Mouse (Mus musculus) v-Abl transformed pro-B cells (cell line): ENCODE measurements around the gene Gngt1.

Experiments
- in situ Hi-C, 2 experiments: fragments of 400-800 bp; cut with MboI; formaldehyde crosslinking; loops; one replicate each; pipeline ENCODE4 v1.15.1; 2025; ENCODE audit not compliant: unreplicated experiment in 2 of 2

The Gngt1 gene

GRCm38 (mm10) chr6:3993492-3993891 lies at the start of gene Gngt1:
Gngt1 (plus strand) TSS chr6:3993792.
- in situ Hi-C loops, result no loop called here

GRCm38 (mm10) chr6:3954969-3955368 lies 38.6 kb upstream of the Gngt1 start:
- in situ Hi-C loops, result no loop called here

GRCm38 (mm10) chr6:3967676-3968626 lies 25.6 kb upstream of the Gngt1 start:
- in situ Hi-C loops, result no loop called here

- in situ Hi-C loops, result no loop called here
Measured at GRCm38 (mm10) chr6:3973679-3974078, 19.9 kb upstream of the Gngt1 start.

- in situ Hi-C loops, result no loop called here
Measured at GRCm38 (mm10) chr6:3982661-3983284, 10.8 kb upstream of the Gngt1 start.

- in situ Hi-C loops, result no loop called here
Measured at GRCm38 (mm10) chr6:3988750-3989149, 4.8 kb upstream of the Gngt1 start, which contains the start of gene Tfpi2. Tfpi2 (minus strand) TSS chr6:3988919.

GRCm38 (mm10) chr6:3998089-3998488 lies 4.5 kb downstream of the Gngt1 start:
- in situ Hi-C loops, result no loop called here

- in situ Hi-C loops, result no loop called here
Measured at GRCm38 (mm10) chr6:3999296-3999695, 5.7 kb downstream of the Gngt1 start.

GRCm38 (mm10) chr6:4000716-4001115 lies 7.1 kb downstream of the Gngt1 start:
- in situ Hi-C loops, result no loop called here

GRCm38 (mm10) chr6:4003445-4003844 lies 9.9 kb downstream of the Gngt1 start:
- in situ Hi-C loops, result no loop called here

- in situ Hi-C loops, result no loop called here
Measured at GRCm38 (mm10) chr6:4003890-4004306, 10.3 kb downstream of the Gngt1 start, which contains the start of gene Gng11. Gng11 (plus strand) TSS chr6:4003904.

GRCm38 (mm10) chr6:4004808-4005207 lies 11.2 kb downstream of the Gngt1 start:
- in situ Hi-C loops, result no loop called here

GRCm38 (mm10) chr6:4008501-4009040 lies 15.0 kb downstream of the Gngt1 start:
- in situ Hi-C loops, result no loop called here

GRCm38 (mm10) chr6:4009548-4009947 lies 16.0 kb downstream of the Gngt1 start:
- in situ Hi-C loops, result no loop called here

- in situ Hi-C loops, result no loop called here
Measured at GRCm38 (mm10) chr6:4022645-4023044, 29.1 kb downstream of the Gngt1 start.

GRCm38 (mm10) chr6:4026367-4026766 lies 32.8 kb downstream of the Gngt1 start:
- in situ Hi-C loops, result no loop called here

GRCm38 (mm10) chr6:4030956-4031355 lies 37.4 kb downstream of the Gngt1 start:
- in situ Hi-C loops, result no loop called here

GRCm38 (mm10) chr6:4041821-4042220 lies 48.2 kb downstream of the Gngt1 start:
- in situ Hi-C loops, result no loop called here
